Mouse (Mus musculus) cerebellum, adult (tissue): ENCODE data around the gene Sema5a.

Experiments used
- ATAC-seq: cut with Nextera tagmentation; 2 replicates; pipeline ENCODE4 v1.9.2; 2017; ENCODE audit warnings: mild to moderate bottlenecking, moderate library complexity, mixed read lengths; ENCODE audit not compliant: insufficient number of reproducible peaks, low FRiP score, low TSS enrichment

Sema5a gene

DNA sequence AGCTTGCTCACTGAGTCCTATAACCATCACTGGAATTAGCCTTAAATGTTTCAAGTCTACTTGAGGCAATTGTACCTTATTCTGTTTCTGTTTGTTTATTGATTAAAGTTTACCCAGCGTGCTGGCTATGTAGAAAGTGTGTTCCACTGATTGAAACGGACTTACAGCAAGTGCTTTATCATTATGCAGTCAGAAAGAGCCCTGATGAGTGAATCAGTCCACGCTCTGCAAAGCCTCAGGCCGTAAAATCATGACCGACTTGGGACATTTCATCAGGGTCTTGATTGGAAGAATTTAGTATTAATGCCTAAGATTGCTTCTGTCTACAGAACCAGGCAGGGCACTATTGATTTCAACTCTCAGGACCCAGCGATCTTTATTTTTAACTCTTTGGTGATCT is 178.5 kb downstream of the Sema5a start:
- no peak for ATAC-seq

DNA sequence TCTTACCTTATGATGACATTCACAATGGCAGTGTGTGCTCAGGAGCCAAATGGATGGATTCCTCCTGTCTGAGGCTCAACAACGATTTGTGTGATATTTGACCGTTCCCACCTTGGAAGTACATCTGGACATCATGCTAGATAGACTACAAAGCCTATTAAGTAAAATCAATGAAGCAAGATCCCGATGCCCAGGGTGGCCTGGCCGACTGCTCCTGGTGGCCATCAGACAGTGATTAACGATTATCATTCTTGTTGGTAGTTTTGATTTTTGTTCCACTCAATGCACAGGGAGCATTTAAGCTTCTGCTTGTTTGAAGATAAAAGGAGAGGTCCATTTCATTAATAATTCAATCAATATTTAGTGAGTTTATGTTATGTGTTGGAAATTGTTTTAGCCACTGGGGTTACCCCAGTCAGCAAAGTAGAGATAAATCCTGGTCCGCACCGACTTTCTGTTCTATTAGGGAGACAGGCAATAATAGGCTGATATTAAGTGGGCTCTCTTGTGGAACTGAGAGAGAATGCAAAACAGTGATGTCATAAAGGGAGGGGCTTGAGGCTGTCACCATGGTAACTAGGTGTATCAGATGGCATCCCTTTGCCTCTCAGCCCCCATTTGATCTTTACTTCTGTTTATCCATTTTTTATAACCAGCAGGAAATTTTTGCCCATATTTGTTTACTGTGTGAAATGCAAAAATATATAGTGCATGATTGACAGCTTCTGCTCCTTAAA is 182.7 kb downstream of the Sema5a start:
- ATAC-seq = no peak

DNA sequence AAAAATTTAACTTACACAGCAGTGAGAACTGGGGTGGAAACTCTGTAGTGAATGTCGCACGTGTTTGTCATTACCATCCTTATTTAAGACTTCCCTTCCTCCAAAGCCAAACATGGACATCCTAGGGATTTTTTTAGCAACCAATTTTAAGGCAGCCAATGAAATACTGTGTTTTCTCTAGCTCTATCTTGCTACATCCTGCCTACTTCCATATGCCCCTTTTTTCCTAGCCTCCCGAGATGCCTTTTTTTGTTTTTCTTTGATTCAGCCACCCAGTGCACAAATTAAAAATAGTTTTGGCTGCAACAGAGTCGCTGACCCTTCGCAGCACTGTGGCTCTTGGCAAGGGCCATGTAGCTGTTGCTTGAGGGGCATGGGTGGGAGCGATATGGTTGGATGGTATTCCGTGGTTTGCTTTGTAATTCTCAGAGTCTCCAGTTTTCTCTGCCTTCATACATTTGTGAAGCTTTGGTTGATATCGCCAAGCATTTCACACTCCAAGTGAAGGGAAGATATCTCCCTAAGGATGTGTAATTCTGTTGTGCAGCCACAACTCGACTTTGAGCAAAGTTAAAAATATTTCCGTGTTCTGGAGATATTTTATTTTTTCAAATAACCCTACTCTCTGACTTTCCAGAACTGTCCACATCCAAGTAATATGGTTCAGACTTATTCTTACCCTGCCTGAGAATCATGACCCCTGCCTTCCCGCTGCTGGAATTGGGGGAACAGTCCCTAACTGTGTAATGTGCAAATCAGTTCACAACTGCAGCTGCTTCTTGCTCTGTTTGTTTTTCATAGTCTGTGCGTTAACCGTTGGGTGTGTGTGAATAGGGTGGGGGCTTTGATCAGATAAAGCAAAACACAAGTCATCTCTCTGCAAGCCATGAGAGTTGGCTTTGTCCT is 188.6 kb downstream of the Sema5a start:
- no peak for ATAC-seq

DNA sequence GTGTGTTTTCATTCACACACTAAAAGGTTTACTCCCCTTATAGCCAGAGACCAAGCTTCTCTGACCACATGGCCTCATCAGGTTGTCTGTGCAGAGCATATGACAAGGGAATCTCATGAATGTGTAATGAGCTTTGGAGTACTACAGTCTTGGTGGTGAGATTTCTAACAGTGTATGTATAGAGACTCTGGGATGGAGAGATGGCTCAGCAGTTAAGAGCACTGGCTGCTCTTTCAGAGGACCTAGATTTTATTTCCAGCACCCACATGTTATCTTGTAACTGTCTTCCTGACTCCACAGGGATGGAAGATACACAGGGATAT is 189.2 kb downstream of the Sema5a start:
- ATAC-seq = no peak

DNA sequence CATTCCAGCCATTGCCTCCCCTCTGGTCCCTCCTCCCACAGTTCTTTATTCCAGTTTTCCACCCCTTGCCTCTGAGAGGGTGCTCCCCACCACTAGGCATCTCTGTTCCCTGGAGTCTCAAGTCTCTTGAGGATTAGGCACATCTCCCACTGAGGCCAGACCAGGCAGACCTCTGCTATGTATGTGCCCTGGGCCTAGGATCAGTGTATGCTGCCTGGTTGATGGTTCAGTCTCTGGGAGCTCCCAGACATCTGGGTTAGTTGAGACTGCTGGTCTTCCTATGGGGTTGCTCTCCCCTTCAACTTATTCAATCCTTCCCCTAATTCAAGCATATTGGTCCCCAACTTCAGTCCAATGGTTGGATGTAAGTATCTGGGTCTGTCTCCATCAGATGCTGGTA is 189.7 kb downstream of the Sema5a start:
- ATAC-seq = no peak

DNA sequence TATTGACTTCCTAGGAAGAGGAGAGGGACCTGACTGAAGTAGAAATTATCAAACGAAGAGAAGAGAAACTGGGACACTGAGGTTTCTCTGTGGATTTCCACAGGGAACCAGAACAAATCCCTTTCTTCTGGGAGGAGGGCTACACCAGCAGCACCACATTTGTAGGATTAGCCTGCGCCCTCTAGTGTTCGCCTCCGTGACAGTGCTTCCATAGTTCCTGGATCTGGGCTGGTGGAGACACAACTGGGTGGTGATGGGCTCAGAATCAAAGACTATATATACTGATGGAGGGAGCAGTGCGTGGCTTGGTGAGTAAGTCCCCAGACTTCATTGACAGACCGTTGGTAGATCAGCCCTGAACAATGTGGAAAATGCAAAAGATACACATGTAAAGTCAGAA is 193.0 kb downstream of the Sema5a start:
- peak; percentile 87 for ATAC-seq

DNA sequence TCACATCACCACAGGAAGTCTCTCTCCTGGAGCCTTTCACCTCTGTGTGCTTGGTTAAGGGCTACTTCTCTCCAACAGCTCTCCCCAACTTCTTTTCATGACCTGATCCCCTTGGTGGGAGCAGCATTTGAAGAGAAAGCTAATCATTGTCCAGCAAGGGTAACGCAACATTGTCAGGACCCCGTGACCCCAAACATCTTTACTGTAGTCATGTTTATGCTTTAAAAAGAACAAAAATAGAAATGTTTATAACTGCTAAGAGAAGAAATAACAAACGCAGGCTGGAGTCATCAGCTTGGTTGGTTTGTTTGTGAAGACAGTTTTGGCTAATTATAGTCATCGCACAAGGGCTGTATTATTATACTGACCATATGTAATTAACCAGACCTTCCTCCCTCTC is 198.1 kb downstream of the Sema5a start:
- no peak for ATAC-seq

DNA sequence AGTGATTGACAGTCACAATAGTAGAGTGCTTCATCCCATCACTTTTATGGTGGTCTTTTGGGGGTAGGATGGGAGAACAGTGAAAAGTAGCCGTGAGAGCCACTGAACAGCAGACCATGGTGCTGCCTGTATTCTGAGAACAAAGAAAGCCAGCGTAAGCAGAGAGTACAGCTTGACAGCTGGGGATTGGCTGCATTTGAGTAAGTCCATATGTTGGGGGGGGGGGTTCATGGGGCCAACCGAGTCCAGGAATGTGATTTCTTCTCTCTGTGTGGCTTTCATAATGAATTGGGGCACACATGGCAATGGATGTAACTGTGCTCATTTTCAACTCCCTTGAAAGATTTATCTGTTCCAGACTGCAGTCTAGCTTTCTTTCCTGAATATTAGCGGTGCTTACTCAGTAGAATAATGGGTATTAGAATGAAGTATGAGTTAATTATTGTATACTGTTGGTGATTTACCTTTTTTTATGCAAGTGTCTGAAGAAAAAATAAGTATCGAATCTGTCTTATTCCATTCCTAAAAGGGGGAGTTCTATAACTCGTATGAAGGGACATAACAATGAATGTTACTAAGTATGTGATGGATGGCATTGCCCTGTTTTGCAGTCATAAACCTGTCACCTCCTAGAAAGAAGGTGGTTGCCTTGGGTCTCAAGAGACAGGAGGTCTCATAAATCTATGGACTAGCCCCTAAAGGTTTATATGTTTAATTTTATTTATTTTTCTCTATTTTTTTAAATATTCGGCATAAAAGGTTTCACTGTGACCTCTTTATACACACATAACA is 203.1 kb downstream of the Sema5a start:
- no peak for ATAC-seq

DNA sequence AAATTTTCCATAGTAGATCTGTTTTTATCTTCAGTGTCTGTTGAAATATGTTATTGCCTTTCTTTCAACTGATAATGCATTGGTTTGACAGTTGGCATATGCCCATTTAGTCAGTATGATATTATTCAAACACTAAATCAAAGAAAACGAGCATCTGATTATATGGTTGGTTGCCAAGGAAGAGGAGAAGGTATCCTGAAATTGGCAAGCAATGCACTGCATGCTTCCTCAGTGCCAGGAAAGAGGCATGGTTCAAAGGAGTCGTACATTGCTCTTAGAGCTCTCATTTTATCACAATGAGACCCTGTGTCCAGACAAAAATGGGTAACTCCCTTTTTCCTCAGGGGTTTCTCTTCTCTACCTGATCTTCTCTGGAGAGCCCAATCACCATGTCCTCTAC is 214.4 kb downstream of the Sema5a start:
- ATAC-seq = peak; percentile 59

DNA sequence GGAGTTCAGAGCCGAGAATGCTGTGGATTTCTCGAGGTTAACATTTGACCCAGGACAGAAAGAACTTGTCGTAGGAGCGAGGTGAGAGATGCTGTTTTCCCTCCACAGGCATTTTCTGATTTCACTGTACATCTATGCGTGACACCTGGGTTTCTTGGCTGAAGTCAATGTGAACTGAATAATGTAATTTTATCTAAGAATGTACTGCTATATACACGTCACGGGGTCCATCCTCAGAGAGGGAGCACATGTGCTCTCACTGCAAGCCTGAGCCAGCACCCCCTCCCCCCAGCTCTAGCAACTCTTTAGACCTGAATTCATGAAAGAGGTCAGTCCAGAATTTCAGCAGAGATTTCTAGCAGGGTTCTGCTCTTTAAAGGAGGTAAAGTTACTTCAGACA is 215.6 kb downstream of the Sema5a start:
- ATAC-seq = no peak

DNA sequence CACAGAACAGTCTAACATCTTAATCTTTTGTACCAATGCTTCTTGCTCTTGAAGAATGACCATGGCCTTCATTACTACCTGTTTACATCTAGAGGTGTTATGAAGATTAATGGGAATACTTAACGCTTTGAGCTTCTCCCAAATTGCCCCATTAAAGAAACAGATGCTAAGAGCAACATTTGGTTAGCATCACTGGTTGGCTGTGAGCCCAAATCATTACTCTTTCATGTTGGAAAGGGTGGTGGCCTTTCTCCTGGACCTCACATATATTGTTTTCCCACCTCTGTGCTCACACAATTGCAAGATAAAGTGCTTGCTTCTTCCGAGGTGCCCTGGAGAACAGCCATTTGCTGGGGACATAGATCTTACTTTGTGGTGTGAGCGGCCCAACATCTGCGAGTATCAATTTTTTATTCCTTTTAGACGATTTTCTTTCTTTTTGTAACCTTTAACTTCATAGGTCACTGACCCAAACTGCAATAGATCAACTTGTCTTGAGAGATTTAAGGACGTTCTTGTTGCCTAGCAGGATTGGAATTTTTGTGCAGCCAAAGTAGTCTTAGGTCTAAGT is 227.0 kb downstream of the Sema5a start:
- no peak for ATAC-seq

DNA sequence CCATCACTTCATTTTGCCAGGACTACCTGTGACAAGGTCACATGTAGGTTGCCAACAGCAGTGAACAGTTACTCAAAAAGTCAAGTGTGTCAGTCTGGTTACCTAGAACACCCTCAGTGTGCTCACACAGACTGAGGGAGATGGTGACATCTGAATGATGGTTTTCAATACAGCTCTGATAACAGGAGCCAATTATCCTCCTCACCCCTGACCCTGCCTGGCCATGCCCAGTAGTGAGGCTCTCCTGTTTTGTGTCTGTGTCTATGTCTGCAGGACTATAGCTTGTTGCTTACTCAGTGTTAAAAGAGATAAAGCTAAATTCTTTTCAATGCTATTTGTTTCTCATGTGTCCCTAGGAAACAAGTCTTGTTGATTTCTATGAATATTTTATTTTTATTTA is 236.1 kb downstream of the Sema5a start:
- ATAC-seq = no peak

DNA sequence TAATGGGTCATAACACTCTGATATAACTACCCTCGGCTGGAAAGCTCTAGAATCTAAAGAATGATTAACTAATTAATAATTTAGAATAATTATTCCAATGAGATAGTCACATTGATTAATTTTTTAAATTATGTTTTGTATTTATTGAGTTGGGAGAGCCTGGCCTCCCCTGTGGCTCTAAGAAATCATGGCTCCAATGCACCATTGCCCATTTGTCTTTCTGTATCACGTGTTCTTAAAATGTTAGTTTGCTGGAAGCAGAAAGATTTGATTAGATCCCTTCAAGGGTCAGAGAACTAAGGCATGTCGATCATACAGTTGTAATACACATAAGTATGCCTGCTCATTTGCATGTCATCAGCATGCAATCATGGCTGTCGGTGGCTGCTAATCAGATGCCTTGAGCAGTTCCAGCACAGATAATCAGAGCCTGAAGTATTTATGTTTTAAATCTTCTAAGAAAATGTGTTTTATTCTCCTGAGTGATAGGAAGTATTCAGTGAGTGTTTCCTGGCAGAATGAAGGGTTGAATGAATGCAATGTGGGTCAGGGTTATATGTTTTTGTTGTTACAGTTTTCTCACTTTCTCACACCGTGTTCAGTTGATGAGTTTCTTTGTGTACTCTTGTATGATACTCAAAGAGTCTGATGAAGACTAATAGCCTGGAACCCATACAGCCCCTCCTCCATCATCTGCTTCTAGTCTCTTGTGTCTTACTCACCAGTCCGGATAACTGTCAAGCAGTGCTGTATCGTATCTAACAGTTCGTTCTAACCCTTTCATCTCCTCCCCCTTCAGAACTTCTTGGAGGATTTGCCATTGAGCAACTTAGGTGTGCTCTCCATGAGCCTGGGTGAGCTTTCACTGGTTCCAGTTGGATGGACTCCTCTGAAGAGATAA is 240.7 kb downstream of the Sema5a start:
- ATAC-seq = no peak

DNA sequence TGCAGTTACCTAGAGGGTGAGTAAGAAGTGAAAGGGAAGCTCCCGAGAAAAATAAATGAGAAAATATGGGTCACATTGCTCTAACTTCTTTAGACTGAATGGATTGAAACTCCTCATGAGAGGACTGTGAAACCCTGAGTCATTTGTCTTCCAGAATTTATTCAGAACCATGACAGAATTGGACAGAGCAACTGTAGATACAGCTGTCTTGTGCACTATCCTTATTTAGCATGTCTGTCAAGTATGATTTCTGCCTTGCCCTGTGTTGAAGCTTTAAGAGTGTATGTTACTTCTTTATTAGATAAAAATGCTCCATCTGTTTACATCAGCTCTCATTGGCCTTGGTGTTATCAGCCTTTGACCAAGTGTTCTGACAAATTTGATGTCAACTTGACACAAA is 243.4 kb downstream of the Sema5a start:
- no peak for ATAC-seq

DNA sequence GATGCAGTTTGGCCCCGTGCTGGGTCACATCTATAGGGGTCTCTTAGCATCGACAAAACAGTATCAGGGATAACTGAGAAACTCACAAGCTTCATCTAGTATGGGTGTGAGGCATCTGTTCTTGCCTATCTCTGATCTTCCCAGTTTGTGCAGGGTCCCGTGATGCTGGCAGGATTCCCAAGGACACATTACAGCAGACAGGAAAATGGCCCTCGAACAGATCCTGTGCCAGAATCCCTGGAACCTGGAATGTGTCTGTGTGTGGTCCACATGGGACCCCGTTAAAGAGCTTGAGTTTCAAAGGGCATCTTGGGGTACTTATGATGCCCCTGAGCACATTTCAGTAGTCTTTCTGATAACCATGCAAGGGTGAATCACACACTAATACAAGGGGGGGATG is 249.6 kb downstream of the Sema5a start:
- ATAC-seq = no peak

DNA sequence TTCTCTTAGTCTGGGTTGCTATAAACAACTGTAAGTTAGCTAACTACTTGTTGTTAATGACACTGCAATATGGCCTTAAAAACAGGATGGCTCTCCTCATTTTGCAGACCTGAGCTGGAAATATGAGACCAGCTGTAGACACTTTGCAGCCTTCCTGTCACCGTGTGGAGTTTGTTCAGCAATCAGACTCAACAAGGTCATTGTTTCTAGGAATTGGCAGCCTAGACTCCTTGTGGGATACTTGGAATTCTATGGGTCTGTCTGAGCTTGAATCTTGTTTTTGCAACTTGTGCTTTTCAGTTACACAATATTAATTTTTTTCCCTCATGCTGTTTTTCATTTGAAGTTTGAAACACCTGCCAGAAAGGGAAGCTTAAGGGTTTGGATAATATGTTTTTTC is 250.3 kb downstream of the Sema5a start:
- no peak for ATAC-seq

DNA sequence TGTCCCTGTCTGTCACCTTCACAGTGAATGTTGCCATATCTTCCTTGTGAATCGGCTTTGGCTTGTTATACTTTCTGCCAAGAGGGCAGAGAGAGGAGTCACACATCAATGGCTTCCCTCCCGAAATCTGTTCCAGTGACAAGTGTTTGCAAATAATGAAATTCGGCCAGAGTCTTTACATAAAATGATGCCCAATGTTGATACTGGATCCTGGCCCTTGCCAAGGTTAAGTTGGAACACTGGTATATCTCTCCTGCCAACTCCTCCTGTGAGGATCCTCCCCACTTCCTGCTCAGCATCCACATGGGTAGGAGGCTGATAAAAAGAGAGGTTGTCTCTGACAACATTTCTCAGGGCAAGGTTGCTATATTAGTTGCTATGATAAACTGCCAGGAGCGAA is 252.3 kb downstream of the Sema5a start:
- peak; percentile 98 for ATAC-seq

DNA sequence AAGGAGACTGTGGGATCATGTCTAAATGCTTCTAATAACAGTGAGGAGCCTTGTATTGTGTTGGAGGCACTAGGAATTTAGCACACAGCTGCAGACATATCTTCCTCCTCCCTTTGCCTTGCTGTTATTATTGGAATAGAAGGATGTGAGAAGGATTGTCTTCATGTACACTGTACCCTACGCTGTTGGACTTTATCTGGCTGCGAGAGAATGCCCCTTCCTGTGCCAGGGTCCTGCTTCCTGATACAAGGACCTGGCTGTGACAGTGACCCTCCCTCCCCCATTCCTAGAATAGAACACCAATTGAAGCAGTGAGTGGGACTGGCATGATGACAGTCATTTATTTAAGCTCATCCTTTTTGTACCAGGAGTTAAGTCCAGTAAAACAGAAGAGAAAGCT is 261.3 kb downstream of the Sema5a start:
- no peak for ATAC-seq

DNA sequence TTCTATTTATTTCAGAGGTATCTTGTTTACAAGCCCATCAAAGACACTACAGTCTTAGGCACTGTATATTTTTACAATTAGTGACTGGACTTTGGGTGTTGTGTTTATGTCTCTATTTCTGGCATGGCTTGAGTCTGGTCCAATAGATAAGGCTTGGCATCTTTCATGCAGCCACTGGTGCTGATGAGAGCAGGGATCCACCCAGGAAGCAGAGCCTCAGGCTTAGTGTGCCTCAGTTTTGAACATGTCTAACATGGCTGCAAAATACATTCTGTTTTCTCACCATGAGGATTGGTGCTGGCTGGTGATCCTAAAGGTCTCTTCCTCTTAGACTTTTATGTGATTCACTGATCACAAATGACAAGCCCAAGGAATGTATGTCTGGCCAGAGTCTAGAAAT is 263.7 kb downstream of the Sema5a start:
- no peak for ATAC-seq

DNA sequence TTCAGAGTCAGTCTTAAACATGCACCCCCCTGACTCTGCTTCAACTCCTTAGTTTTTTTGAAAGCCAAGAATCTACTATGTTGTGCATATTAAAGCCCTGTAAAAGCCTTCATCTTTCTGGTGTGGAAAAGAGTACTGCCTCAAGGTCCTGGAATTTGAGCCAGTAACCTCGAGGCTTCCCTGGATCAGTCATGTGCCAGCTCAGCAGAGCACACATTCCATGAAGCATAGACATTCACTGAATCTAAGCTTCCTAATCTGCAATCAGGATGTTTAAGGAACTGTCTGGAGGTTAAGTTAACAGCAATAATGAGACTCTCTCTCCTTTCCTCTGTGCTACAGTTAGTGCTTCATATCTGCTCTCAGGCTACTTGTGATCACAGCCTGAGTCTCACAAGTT is 270.3 kb downstream of the Sema5a start:
- ATAC-seq = no peak
